In the genomic region with DNA sequence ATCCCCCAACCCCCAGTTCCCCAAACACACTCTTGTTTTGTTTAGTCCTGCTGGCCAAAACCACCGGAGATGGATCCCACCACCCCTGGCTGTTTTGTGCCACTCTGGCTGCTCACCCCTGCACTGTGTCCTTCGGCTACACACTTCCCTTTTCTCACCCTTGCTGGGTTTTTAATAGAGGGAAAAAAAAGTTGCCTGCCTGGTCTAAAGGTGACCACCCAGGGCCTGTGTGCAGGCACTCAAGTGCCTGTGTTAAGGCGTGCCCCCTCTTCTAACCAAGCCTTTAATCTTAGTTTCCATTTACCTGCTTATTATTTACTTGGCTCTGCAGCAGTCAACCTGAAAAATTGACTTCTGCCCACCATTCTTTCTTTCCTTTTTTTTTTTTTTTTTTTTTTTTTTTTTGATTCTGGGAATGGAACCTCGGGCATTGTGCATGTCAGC, we compare ENCODE assay signal across 21 mouse cellular contexts. TPM values are rescaled to one million over a fixed set of nuclear protein-coding genes. Genes with fewer than 3 reads are reported as not detected.
DNase-seq lines count a peak whose midpoint lies in the region; ATAC-seq and TF ChIP-seq lines count a peak whose summit lies in the region.
"Had no signal": no experiment of that assay in that cellular context is flagged by ENCODE, and none has a peak within 500 bp of the region (broad histone marks: within the 10 kb centered on the region; RNA-seq: fewer than 3 reads in every experiment).

No protein-coding gene starts in this region.

- no peak for TF ChIP-seq CTCF in left cerebral cortex, adult 2 months (IDR thresholded peaks at IDR 0.05)
- TF ChIP-seq CTCF in CH12.LX (conservative IDR thresholded peaks at IDR 0.05 in 1 of 2, IDR thresholded peaks at IDR 0.05 in 1 of 2; ENCODE audit: low read depth in 2 of 2, low read length in 2 of 2), result no peak

- H3K36me3 ChIP-seq in CH12.LX (replicated peaks in 1 of 2; ENCODE audit: control insufficient read depth in 1 of 2, insufficient read depth in 1 of 2, low read length in 1 of 2), result peaks cover 46 to 81% of the 10 kb centered on the region in 2 experiments
- H3K36me3 ChIP-seq: midbrain, embryonic 10.5 days; neural tube, embryonic 15.5 days had no signal

- TF ChIP-seq RAD21 in CH12.LX (IDR thresholded peaks at IDR 0.05; ENCODE audit: low read depth, low read length), result no peak

- no peak for DNase-seq in left cerebral cortex, adult 2 months (ENCODE audit: extremely low spot score in 1 of 2, low spot score in 2 of 2)
- DNase-seq in left cerebral cortex, adult 9 months (ENCODE audit: low spot score in 2 of 2), result no peak
- no peak for DNase-seq in CH12.LX (ENCODE audit: extremely low read depth)
- peak; percentile 19 for DNase-seq in brain, adult 2 months (ENCODE audit: low read depth, low spot score)
- no peak for DNase-seq in testis, postnatal 10 days (ENCODE audit: low spot score)
- no peak for DNase-seq in cerebellum, adult 9-11 months
- no peak for DNase-seq in thymus, adult 18-20 months
- DNase-seq: cerebellum, adult 11-12 months; gastrocnemius, adult 2 months; heart, postnatal 10 days; kidney, adult 18-20 months; kidney, postnatal 4 days; thymus, adult 2 months had no signal

- in situ Hi-C loops in CH12.LX (cut with MboI; ENCODE audit: low pct_ligation_motif_present, low pct_unique_long_range_greater_than_20kb, low sequenced_read_pairs), result no loop called here

- H3K9ac ChIP-seq in CH12.LX (ENCODE audit: insufficient read depth, low read depth), result no peak overlapping the region
- H3K9ac ChIP-seq: neural tube, embryonic 15.5 days had no signal

- TF ChIP-seq POLR2A in CH12.LX (IDR thresholded peaks at IDR 0.05; ENCODE audit: low read depth, low read length), result no peak

- dilution Hi-C loops in CH12.LX (cut with MboI; ENCODE audit: extremely low pct_ligation_motif_present, extremely low pct_unique_long_range_greater_than_20kb, low sequenced_read_pairs), result no loop called here

- H3K27me3 ChIP-seq in CH12.LX (replicated peaks), result no peaks in the 10 kb centered on the region
- H3K27me3 ChIP-seq: neural tube, embryonic 15.5 days; Patski had no signal

- no peak overlapping the region for H3K4me3 ChIP-seq in left cerebral cortex, adult 2 months
- H3K4me3 ChIP-seq in CH12.LX (replicated peaks in 1 of 3; ENCODE audit: low read depth in 2 of 3, low read length in 2 of 3, poor library complexity in 1 of 3), result no peak overlapping the region
- H3K4me3 ChIP-seq: gastrocnemius, adult 2 months; midbrain, embryonic 10.5 days; neural tube, embryonic 15.5 days had no signal

- H3K4me1 ChIP-seq in CH12.LX (ENCODE audit: control insufficient read depth in 1 of 2, insufficient read depth in 2 of 2), result peaks cover 9 to 77% of the 10 kb centered on the region in 2 experiments
- H3K4me1 ChIP-seq: neural tube, embryonic 15.5 days had no signal

- no peaks in the 10 kb centered on the region for H3K9me3 ChIP-seq in CH12.LX (replicated peaks; ENCODE audit: low read length)
- H3K9me3 ChIP-seq: midbrain, embryonic 10.5 days; neural tube, embryonic 15.5 days had no signal

- peak; percentile 46 for ATAC-seq in megakaryocyte progenitor cell, adult 5-6 weeks (replicated peaks; ENCODE audit: poor library complexity)
- ATAC-seq: CD4-positive, CD25-positive, alpha-beta regulatory T cell, adult 4 months; forebrain, embryonic 16.5 days; hindbrain, embryonic 16.5 days; Patski had no signal

- intact Hi-C loops in left cerebral cortex, adult 2 months (cut with DNase I), result no loop called here

- peak overlapping the region; percentile 28; the same call in 1 of the 2 replicates for H3K27ac ChIP-seq in left cerebral cortex, adult 2 months
- peak overlapping the region; percentile 42 for H3K27ac ChIP-seq in CH12.LX (ENCODE audit: insufficient read depth, low read depth)
- H3K27ac ChIP-seq: gastrocnemius, adult 2 months; midbrain, embryonic 10.5 days; neural tube, embryonic 15.5 days had no signal

- peaks cover 25% of the 10 kb centered on the region for H3K79me2 ChIP-seq in CH12.LX (replicated peaks; ENCODE audit: control insufficient read depth, extremely low read depth, insufficient read depth, poor library complexity, severe bottlenecking)

- TF ChIP-seq EP300 in CH12.LX (IDR thresholded peaks at IDR 0.05; ENCODE audit: low read length), result no peak

- H3K4me2 ChIP-seq in CH12.LX (ENCODE audit: insufficient read depth, low read depth, poor library complexity, severe bottlenecking), result no peak overlapping the region; the same call in 1 of the 2 replicates
- H3K4me2 ChIP-seq: neural tube, embryonic 15.5 days had no signal

TF ChIP-seq in CH12.LX, 34 proteins besides CTCF, POLR2A, EP300 and RAD21:
- no peak for TF ChIP-seq ZKSCAN1 (IDR thresholded peaks at IDR 0.05; ENCODE audit: borderline replicate concordance, low read depth, low read length)
- peak; percentile 66 for TF ChIP-seq ZNF384 (IDR thresholded peaks at IDR 0.05; ENCODE audit: low read depth, low read length)
- no peak for TF ChIP-seq PAX5 (IDR thresholded peaks at IDR 0.05; ENCODE audit: low read length)
- no peak for TF ChIP-seq NELFE (IDR thresholded peaks at IDR 0.05; ENCODE audit: low read depth, low read length)

RNA-seq across cellular contexts. Expression of gene Irak2, which starts 12.0 kb away (rescaled TPM):
- 10 to 100 TPM; 21.6 to 25.6 TPM for total RNA-seq in left cerebral cortex, adult 2 months (2021)
- 31.6 and 39.5 TPM in 2 replicates for total RNA-seq in CH12.LX (2012; rRNA removed)
- 26.9 and 30.0 TPM in 2 replicates for total RNA-seq in CH12.LX (2014; rRNA removed)
- 32.5 and 38.6 TPM in 2 replicates for polyA plus RNA-seq in CH12.LX (2012; ENCODE audit: insufficient read length, low read depth)
- total RNA-seq in megakaryocyte progenitor cell, adult 5-6 weeks (2015), result 4.9 and 10.8 TPM in 2 replicates
- 20.9 and 30.4 TPM in 2 replicates for total RNA-seq in megakaryocyte progenitor cell, adult 5-6 weeks (2017)

RNA-seq across cellular contexts. Expression of gene Vhl, which starts 26.5 kb away (rescaled TPM):
- 10 to 100 TPM; 41.5 to 43.0 TPM for total RNA-seq in left cerebral cortex, adult 2 months (2021)
- total RNA-seq in CH12.LX (2012; rRNA removed), result 14.2 and 17.6 TPM in 2 replicates
- total RNA-seq in CH12.LX (2014; rRNA removed), result 32.6 and 36.6 TPM in 2 replicates
- 19.2 and 23.1 TPM in 2 replicates for polyA plus RNA-seq in CH12.LX (2012; ENCODE audit: insufficient read length, low read depth)
- 14.1 and 22.7 TPM in 2 replicates for total RNA-seq in megakaryocyte progenitor cell, adult 5-6 weeks (2015)
- 10.8 and 12.2 TPM in 2 replicates for total RNA-seq in megakaryocyte progenitor cell, adult 5-6 weeks (2017)

RNA-seq across cellular contexts. Expression of gene Brk1, which starts 45.6 kb away (rescaled TPM):
- 100 to 1,000 TPM; 221 to 228 TPM for total RNA-seq in left cerebral cortex, adult 2 months (2021)
- total RNA-seq in CH12.LX (2012; rRNA removed) (112 and 122 TPM in 2 replicates), CH12.LX (2014; rRNA removed) (224 and 245 TPM in 2 replicates)
- 142 and 145 TPM in 2 replicates for polyA plus RNA-seq in CH12.LX (2012; ENCODE audit: insufficient read length, low read depth)
- total RNA-seq in megakaryocyte progenitor cell, adult 5-6 weeks (2015), result 237 and 246 TPM in 2 replicates
- 117 and 131 TPM in 2 replicates for total RNA-seq in megakaryocyte progenitor cell, adult 5-6 weeks (2017)

RNA-seq across cellular contexts. Expression of gene Tatdn2, which starts 46.6 kb away (rescaled TPM):
- 10 to 100 TPM; 71.4 to 72.8 TPM for total RNA-seq in left cerebral cortex, adult 2 months (2021)
- total RNA-seq in CH12.LX (2012; rRNA removed), result 35.1 and 62.5 TPM in 2 replicates
- 34.5 and 35.5 TPM in 2 replicates for total RNA-seq in CH12.LX (2014; rRNA removed)
- polyA plus RNA-seq in CH12.LX (2012; ENCODE audit: insufficient read length, low read depth), result 58.0 and 70.8 TPM in 2 replicates
- total RNA-seq in megakaryocyte progenitor cell, adult 5-6 weeks (2015), result 21.3 and 24.4 TPM in 2 replicates
- 108 and 112 TPM in 2 replicates for total RNA-seq in megakaryocyte progenitor cell, adult 5-6 weeks (2017)

RNA-seq across cellular contexts. Expression of gene Fancd2os, which starts 49.7 kb away (rescaled TPM):
- not detected for total RNA-seq in left cerebral cortex, adult 2 months (2021)
- total RNA-seq in CH12.LX (2012; rRNA removed) (not detected in 2 replicates), CH12.LX (2014; rRNA removed) (not detected in 2 replicates)
- 0.31 and 0.45 TPM in 2 replicates for polyA plus RNA-seq in CH12.LX (2012; ENCODE audit: insufficient read length, low read depth)
- not detected in 2 replicates for total RNA-seq in megakaryocyte progenitor cell, adult 5-6 weeks (2015)
- total RNA-seq in megakaryocyte progenitor cell, adult 5-6 weeks (2017), result not detected in 2 replicates
- total RNA-seq: gastrocnemius, adult 2 months; heart, postnatal 10 days had no signal
- polyA plus RNA-seq: CD4-positive, CD25-positive, alpha-beta regulatory T cell, adult 4 months; forebrain, embryonic 16.5 days; neural tube, embryonic 15.5 days; Patski; small intestine, adult 2 months; thymus, adult 2 months had no signal
